19 mouse cellular contexts compared by ENCODE assay signal in the genomic region with DNA sequence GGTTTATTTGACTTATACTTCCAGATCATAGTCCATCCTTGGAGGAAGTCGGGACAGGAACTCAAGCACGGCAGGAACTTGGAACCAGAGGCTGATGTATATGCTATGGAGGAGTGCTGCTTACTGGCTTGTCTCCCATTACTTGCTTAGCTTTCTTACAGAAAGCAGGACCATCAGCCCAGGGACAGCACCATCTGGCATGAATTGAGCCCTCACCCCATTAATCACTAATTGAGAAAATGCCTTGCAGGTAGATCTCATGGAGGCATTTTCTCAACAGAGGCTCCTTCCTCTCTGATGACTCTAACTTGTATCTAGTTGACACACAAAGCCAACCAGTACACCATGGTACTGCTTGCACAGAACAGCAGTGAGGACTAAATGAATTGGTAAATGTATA. TPM values are rescaled to one million over a fixed set of nuclear protein-coding genes. Genes with fewer than 3 reads are reported as not detected.
"Had no signal": no experiment of that assay in that cellular context is flagged by ENCODE, and none has a peak within 500 bp of the region (broad histone marks: within the 10 kb centered on the region; RNA-seq: fewer than 3 reads in every experiment).

No protein-coding gene starts in this region.

- H3K4me3 ChIP-seq: lung, embryonic 15.5 days; midbrain, embryonic 10.5 days; midbrain, embryonic 12.5 days; myocyte; neural tube, embryonic 13.5 days; neural tube, embryonic 15.5 days had no signal

- H3K27me3 ChIP-seq: lung, embryonic 15.5 days; midbrain, embryonic 12.5 days; neural tube, embryonic 13.5 days; neural tube, embryonic 15.5 days had no signal

- H3K9me3 ChIP-seq: lung, embryonic 15.5 days; midbrain, embryonic 10.5 days; midbrain, embryonic 12.5 days; neural tube, embryonic 13.5 days; neural tube, embryonic 15.5 days had no signal

- H3K27ac ChIP-seq: lung, embryonic 15.5 days; midbrain, embryonic 10.5 days; midbrain, embryonic 12.5 days; neural tube, embryonic 13.5 days; neural tube, embryonic 15.5 days had no signal

- H3K36me3 ChIP-seq: lung, embryonic 15.5 days; midbrain, embryonic 10.5 days; midbrain, embryonic 12.5 days; neural tube, embryonic 13.5 days; neural tube, embryonic 15.5 days had no signal

- DNase-seq: liver, postnatal 0 days; lung, adult 2 months; lung, postnatal 4 days; midbrain, embryonic 14.5 days; retina, postnatal 1 day; right cerebral cortex, adult 18-20 months; right cerebral cortex, postnatal 25 days; right cerebral cortex, postnatal 4 days; spleen, adult 18-20 months; thymus, adult 18-20 months; thymus, postnatal 14 days; thymus, postnatal 36 days had no signal

- H3K4me1 ChIP-seq: midbrain, embryonic 12.5 days; neural tube, embryonic 13.5 days; neural tube, embryonic 15.5 days had no signal

RNA-seq across cellular contexts. Expression of a gene that starts 34.6 kb away (rescaled TPM):
- total RNA-seq: megakaryocyte-erythroid progenitor cell, adult 5-6 weeks had no signal
- polyA plus RNA-seq: myocyte had no signal
